Comparison of ENCODE assay signal across 20 mouse cellular contexts in the genomic region with DNA sequence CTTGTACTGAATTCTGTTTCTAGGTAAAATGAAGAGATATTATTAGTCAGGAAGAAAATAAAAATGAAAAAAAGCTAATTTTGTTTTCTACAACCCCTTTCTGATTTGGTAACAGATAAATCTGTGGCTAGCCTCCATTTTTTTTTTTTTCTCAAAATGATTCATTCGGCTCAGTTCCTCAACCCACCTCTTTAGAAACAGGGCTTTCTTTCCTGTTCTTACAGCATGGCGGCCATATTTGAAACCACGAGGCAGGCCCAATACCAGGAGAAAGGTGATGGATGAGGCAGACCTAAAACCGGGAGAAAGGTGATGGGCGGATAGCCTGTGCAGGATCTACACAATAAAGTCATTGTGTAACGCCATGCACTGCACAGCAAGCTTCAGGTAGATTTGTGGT.
A peak's percentile ranks its signal among the peaks of the same experiment; 100 is the strongest.
DNase-seq lines count a peak whose midpoint lies in the region; ATAC-seq and TF ChIP-seq lines count a peak whose summit lies in the region.
"Had no signal": no experiment of that assay in that cellular context is flagged by ENCODE, and none has a peak within 500 bp of the region (broad histone marks: within the 10 kb centered on the region; RNA-seq: fewer than 3 reads in every experiment).

No protein-coding gene starts in this region.

- peak; percentile 80 for DNase-seq in 416B (ENCODE audit: low read depth)
- no peak for DNase-seq in kidney, postnatal 14 days
- no peak for DNase-seq in embryo, embryonic 10 days (ENCODE audit: low spot score)
- DNase-seq in retina, embryonic 14.5 days (ENCODE audit: low spot score) = no peak
- DNase-seq in right cerebral cortex, adult 2 months (ENCODE audit: low spot score in 2 of 2) = no peak
- DNase-seq: cerebellum, adult 18-20 months; cerebellum, postnatal 36 days; gastrocnemius, adult 2 months; lung, adult 2 months; thymus, postnatal 14 days had no signal

- TF ChIP-seq CTCF in E14TG2a.4 (conservative IDR thresholded peaks at IDR 0.05; ENCODE audit: low read length) = no peak

- H3K9ac ChIP-seq in limb, embryonic 15.5 days = no peak overlapping the region
- H3K9ac ChIP-seq: heart, embryonic 12.5 days; hindbrain, embryonic 13.5 days; liver, embryonic 12.5 days; midbrain, embryonic 13.5 days; neural tube, embryonic 12.5 days had no signal

- H3K4me3 ChIP-seq in E14TG2a.4 (replicated peaks; ENCODE audit: low read length) = peak overlapping the region; percentile 45
- no peak overlapping the region for H3K4me3 ChIP-seq in brown adipose tissue, adult 24 weeks (ENCODE audit: insufficient read depth, low read depth, low read length)
- no peak overlapping the region for H3K4me3 ChIP-seq in limb, embryonic 15.5 days
- H3K4me3 ChIP-seq: embryonic facial prominence, embryonic 10.5 days; gastrocnemius, adult 2 months; heart, embryonic 12.5 days; hindbrain, embryonic 13.5 days; liver, embryonic 12.5 days; midbrain, embryonic 13.5 days; neural tube, embryonic 12.5 days had no signal

- no peaks in the 10 kb centered on the region for H3K27me3 ChIP-seq in E14TG2a.4 (ENCODE audit: insufficient read depth, low read length)
- no peaks in the 10 kb centered on the region for H3K27me3 ChIP-seq in limb, embryonic 15.5 days
- H3K27me3 ChIP-seq: heart, embryonic 12.5 days; hindbrain, embryonic 13.5 days; liver, embryonic 12.5 days; midbrain, embryonic 13.5 days; neural tube, embryonic 12.5 days had no signal

- H3K27ac ChIP-seq in brown adipose tissue, adult 24 weeks (replicated peaks; ENCODE audit: low read depth, low read length) = peak overlapping the region; percentile 61
- peak overlapping the region; percentile 4; the same call in 1 of the 2 replicates for H3K27ac ChIP-seq in limb, embryonic 15.5 days
- H3K27ac ChIP-seq: embryonic facial prominence, embryonic 10.5 days; gastrocnemius, adult 2 months; hindbrain, embryonic 13.5 days; liver, embryonic 12.5 days; midbrain, embryonic 13.5 days; neural tube, embryonic 12.5 days had no signal

- peaks cover 16% of the 10 kb centered on the region for H3K9me3 ChIP-seq in E14TG2a.4 (ENCODE audit: low read length)
- H3K9me3 ChIP-seq in limb, embryonic 15.5 days = no peaks in the 10 kb centered on the region
- H3K9me3 ChIP-seq: embryonic facial prominence, embryonic 10.5 days; heart, embryonic 12.5 days; hindbrain, embryonic 13.5 days; liver, embryonic 12.5 days; midbrain, embryonic 13.5 days; neural tube, embryonic 12.5 days had no signal

- peaks cover 9% of the 10 kb centered on the region for H3K36me3 ChIP-seq in E14TG2a.4 (ENCODE audit: insufficient read depth, low read length)
- H3K36me3 ChIP-seq in limb, embryonic 15.5 days = no peaks in the 10 kb centered on the region
- H3K36me3 ChIP-seq: embryonic facial prominence, embryonic 10.5 days; heart, embryonic 12.5 days; hindbrain, embryonic 13.5 days; liver, embryonic 12.5 days; midbrain, embryonic 13.5 days; neural tube, embryonic 12.5 days had no signal

- WGBS in limb, embryonic 15.5 days = 79% methylated on average over 6 of the region's 6 CpGs

- H3K4me1 ChIP-seq in E14TG2a.4 (replicated peaks; ENCODE audit: low read depth, low read length) = peaks cover 84% of the 10 kb centered on the region
- no peaks in the 10 kb centered on the region for H3K4me1 ChIP-seq in brown adipose tissue, adult 24 weeks (ENCODE audit: control insufficient read depth, insufficient read depth, insufficient read length, low read length)
- peaks cover 4% of the 10 kb centered on the region; the same call in 1 of the 2 replicates for H3K4me1 ChIP-seq in limb, embryonic 15.5 days
- H3K4me1 ChIP-seq: heart, embryonic 12.5 days; hindbrain, embryonic 13.5 days; liver, embryonic 12.5 days; midbrain, embryonic 13.5 days; neural tube, embryonic 12.5 days had no signal

- no peak overlapping the region for H3K4me2 ChIP-seq in limb, embryonic 15.5 days
- H3K4me2 ChIP-seq: heart, embryonic 12.5 days; hindbrain, embryonic 13.5 days; liver, embryonic 12.5 days; midbrain, embryonic 13.5 days; neural tube, embryonic 12.5 days had no signal

- no peak for ATAC-seq in limb, embryonic 15.5 days (ENCODE audit: insufficient number of reproducible peaks, low FRiP score, low TSS enrichment, low read depth)
- ATAC-seq: intestine, embryonic 16.5 days; liver, embryonic 12.5 days; midbrain, embryonic 13.5 days had no signal
